ENCODE assay signal across 11 mouse cellular contexts in genomic region chr19:4153232-4153654, GRCm38 (mm10). TPM values are rescaled to one million over a fixed set of nuclear protein-coding genes. Genes with fewer than 3 reads are reported as not detected.
DNase-seq lines count a peak whose midpoint lies in the region; ATAC-seq and TF ChIP-seq lines count a peak whose summit lies in the region.
"Had no signal": no experiment of that assay in that cellular context is flagged by ENCODE, and none has a peak within 500 bp of the region (broad histone marks: within the 10 kb centered on the region; RNA-seq: fewer than 3 reads in every experiment).

Gene Ptprcap (plus strand): TSS chr19:4153604.

- H3K9me3 ChIP-seq in kidney, embryonic 14.5 days (ENCODE audit: control insufficient read depth, low read length): no peaks in the 10 kb centered on the region
- no peaks in the 10 kb centered on the region for H3K9me3 ChIP-seq in MEL (replicated peaks; ENCODE audit: insufficient read depth, low read length)
- no peaks in the 10 kb centered on the region for H3K9me3 ChIP-seq in liver, embryonic 13.5 days (replicated peaks)
- no peaks in the 10 kb centered on the region for H3K9me3 ChIP-seq in forebrain, postnatal 0 days (ENCODE audit: low read length)
- no peaks in the 10 kb centered on the region for H3K9me3 ChIP-seq in forebrain, embryonic 12.5 days

- no peak within 1 kb of the TSS for H3K4me2 ChIP-seq in kidney, embryonic 14.5 days (replicated peaks; ENCODE audit: low read depth, low read length)
- peak within 1 kb of the TSS; percentile 41; the same call in 1 of the 2 replicates for H3K4me2 ChIP-seq in liver, embryonic 13.5 days
- H3K4me2 ChIP-seq in forebrain, postnatal 0 days (ENCODE audit: low read depth): no peak within 1 kb of the TSS
- H3K4me2 ChIP-seq in forebrain, embryonic 12.5 days: no peak within 1 kb of the TSS

- no peak for TF ChIP-seq POLR2A in MEL (IDR thresholded peaks at IDR 0.05; ENCODE audit: control insufficient read depth in 1 of 2, insufficient read depth in 1 of 2, low read depth in 1 of 2, low read length in 2 of 2, poor library complexity in 1 of 2)

- H3K36me3 ChIP-seq in kidney, embryonic 14.5 days (ENCODE audit: control insufficient read depth, insufficient read depth, low read length): peaks cover 54% of the 10 kb centered on the region
- peaks cover 1 to 2% of the 10 kb centered on the region in 2 experiments; a peak in 2 of 4 replicates for H3K36me3 ChIP-seq in MEL (ENCODE audit: control insufficient read depth in 1 of 2, insufficient read depth in 2 of 2, low read length in 2 of 2)
- H3K36me3 ChIP-seq in liver, embryonic 13.5 days: peaks cover 68% of the 10 kb centered on the region
- peaks cover 42% of the 10 kb centered on the region for H3K36me3 ChIP-seq in forebrain, postnatal 0 days (ENCODE audit: insufficient read depth)
- peaks cover 62% of the 10 kb centered on the region for H3K36me3 ChIP-seq in forebrain, embryonic 12.5 days (replicated peaks)

- no peak for TF ChIP-seq CTCF in MEL (IDR thresholded peaks at IDR 0.05 in 2 of 3, conservative IDR thresholded peaks at IDR 0.05 in 1 of 3; ENCODE audit: control insufficient read depth in 1 of 3, insufficient read depth in 1 of 3, low read depth in 2 of 3, low read length in 3 of 3, poor library complexity in 1 of 3, severe bottlenecking in 1 of 3)
- TF ChIP-seq CTCF in forebrain, postnatal 0 days (IDR thresholded peaks at IDR 0.05; ENCODE audit: low read depth): no peak

- no peak for ATAC-seq in kidney, embryonic 14.5 days (ENCODE audit: low FRiP score, low TSS enrichment)
- no peak for ATAC-seq in liver, embryonic 13.5 days (ENCODE audit: low read depth)
- ATAC-seq in forebrain, postnatal 0 days: no peak
- no peak for ATAC-seq in forebrain, embryonic 12.5 days (ENCODE audit: low FRiP score)
- ATAC-seq: midbrain, embryonic 16.5 days; Patski had no signal

- H3K27me3 ChIP-seq in kidney, embryonic 14.5 days (ENCODE audit: control insufficient read depth, insufficient read depth, low read length): no peaks in the 10 kb centered on the region
- no peaks in the 10 kb centered on the region for H3K27me3 ChIP-seq in MEL (ENCODE audit: control insufficient read depth in 1 of 2, insufficient read depth in 2 of 2, low read length in 2 of 2)
- no peaks in the 10 kb centered on the region for H3K27me3 ChIP-seq in liver, embryonic 13.5 days
- H3K27me3 ChIP-seq in forebrain, postnatal 0 days (ENCODE audit: insufficient read depth, low read length): no peaks in the 10 kb centered on the region
- no peaks in the 10 kb centered on the region for H3K27me3 ChIP-seq in forebrain, embryonic 12.5 days
- H3K27me3 ChIP-seq: Patski had no signal

- peaks cover 15% of the 10 kb centered on the region for H3K79me2 ChIP-seq in MEL (ENCODE audit: control insufficient read depth, insufficient read depth, low read length, poor library complexity)

- no peak for TF ChIP-seq RAD21 in MEL (IDR thresholded peaks at IDR 0.05; ENCODE audit: low read depth, low read length)

- TF ChIP-seq EP300 in MEL (IDR thresholded peaks at IDR 0.05; ENCODE audit: low read depth in 1 of 2, low read length in 2 of 2): no peak

- no peak for DNase-seq in kidney, postnatal 4 days
- no peak for DNase-seq in MEL (ENCODE audit: low read depth, low spot score)
- DNase-seq in cerebellum, postnatal 10 days: peak; percentile 69 to 78
- no peak for DNase-seq in liver, embryonic 13.5 days
- no peak for DNase-seq in forebrain, postnatal 0 days
- DNase-seq in frontal cortex, postnatal 36 days (ENCODE audit: low spot score in 2 of 2): no peak
- DNase-seq: kidney, postnatal 36 days had no signal

- H3K4me1 ChIP-seq in kidney, embryonic 14.5 days (ENCODE audit: control insufficient read depth, insufficient read depth, low read length): peaks cover 12% of the 10 kb centered on the region; the same call in 1 of the 2 replicates
- peaks cover 4 to 16% of the 10 kb centered on the region in 2 experiments; a peak in 3 of 4 replicates for H3K4me1 ChIP-seq in MEL (ENCODE audit: control insufficient read depth in 1 of 2, insufficient read depth in 2 of 2, low read length in 2 of 2)
- H3K4me1 ChIP-seq in liver, embryonic 13.5 days (replicated peaks): peaks cover 66% of the 10 kb centered on the region
- H3K4me1 ChIP-seq in forebrain, postnatal 0 days (ENCODE audit: insufficient read depth): 0 out of 2 replicates have a peak, but pooled peaks cover 8% of the 10 kb centered on the region
- peaks cover 21% of the 10 kb centered on the region for H3K4me1 ChIP-seq in forebrain, embryonic 12.5 days

- WGBS in kidney, embryonic 14.5 days: 85% methylated on average over 11 of the region's 11 CpGs
- WGBS in liver, embryonic 13.5 days (ENCODE audit: insufficient replicate concordance): 78% methylated on average over 11 of the region's 11 CpGs
- WGBS in forebrain, postnatal 0 days: 76% methylated on average over 11 of the region's 11 CpGs
- 80% methylated on average over 11 of the region's 11 CpGs for WGBS in forebrain, embryonic 12.5 days

- peak within 1 kb of the TSS; percentile 13; the same call in 1 of the 2 replicates for H3K9ac ChIP-seq in kidney, embryonic 14.5 days (ENCODE audit: low read depth, low read length)
- no peak within 1 kb of the TSS for H3K9ac ChIP-seq in MEL (ENCODE audit: control insufficient read depth, low read depth, low read length, poor library complexity, severe bottlenecking)
- H3K9ac ChIP-seq in liver, embryonic 13.5 days: peak within 1 kb of the TSS; percentile 51
- H3K9ac ChIP-seq in forebrain, postnatal 0 days: no peak within 1 kb of the TSS
- no peak within 1 kb of the TSS for H3K9ac ChIP-seq in forebrain, embryonic 12.5 days

- H3K27ac ChIP-seq in kidney, embryonic 14.5 days (ENCODE audit: low read depth, low read length): no peak within 1 kb of the TSS
- peak within 1 kb of the TSS; percentile 43 for H3K27ac ChIP-seq in MEL (ENCODE audit: control insufficient read depth, low read depth, low read length)
- H3K27ac ChIP-seq in liver, embryonic 13.5 days: peak within 1 kb of the TSS; percentile 55; the same call in 1 of the 2 replicates
- H3K27ac ChIP-seq in forebrain, postnatal 0 days (ENCODE audit: low read depth, low read length): no peak within 1 kb of the TSS
- no peak within 1 kb of the TSS for H3K27ac ChIP-seq in forebrain, embryonic 12.5 days

- no peak within 1 kb of the TSS for H3K4me3 ChIP-seq in kidney, embryonic 14.5 days (ENCODE audit: low read length)
- H3K4me3 ChIP-seq in MEL (ENCODE audit: control insufficient read depth in 1 of 2, insufficient read depth in 1 of 2, low read depth in 2 of 2, low read length in 2 of 2): peak within 1 kb of the TSS in 1 of 2 experiments; percentile 47; a peak in 1 of 4 replicates
- peak within 1 kb of the TSS; percentile 33; the same call in 1 of the 2 replicates for H3K4me3 ChIP-seq in liver, embryonic 13.5 days (replicated peaks)
- H3K4me3 ChIP-seq in forebrain, postnatal 0 days (ENCODE audit: low read depth, low read length): no peak within 1 kb of the TSS
- no peak within 1 kb of the TSS for H3K4me3 ChIP-seq in forebrain, embryonic 12.5 days (replicated peaks)

TF ChIP-seq in MEL, 35 proteins besides CTCF, POLR2A, EP300 and RAD21:
- TF ChIP-seq ZNF384 (IDR thresholded peaks at IDR 0.05; ENCODE audit: low read depth, low read length) (no peak), E2F4 (IDR thresholded peaks at IDR 0.05; ENCODE audit: borderline replicate concordance, low read depth, low read length) (no peak), MAFK (IDR thresholded peaks at IDR 0.05; ENCODE audit: borderline replicate concordance, low read depth, low read length) (no peak), KAT2A (conservative IDR thresholded peaks at IDR 0.05; ENCODE audit: low read depth, low read length) (no peak), ZKSCAN1 (IDR thresholded peaks at IDR 0.05; ENCODE audit: low read depth, low read length) (no peak), JUND (IDR thresholded peaks at IDR 0.05; ENCODE audit: low read depth, low read length) (no peak), UBTF (IDR thresholded peaks at IDR 0.05; ENCODE audit: borderline replicate concordance, insufficient read depth, low read depth, low read length) (no peak), SMC3 (IDR thresholded peaks at IDR 0.05; ENCODE audit: low read depth, low read length) (no peak), SIN3A (IDR thresholded peaks at IDR 0.05; ENCODE audit: low read length) (no peak), USF1 (IDR thresholded peaks at IDR 0.05; ENCODE audit: low read depth, low read length) (no peak), CHD2 (IDR thresholded peaks at IDR 0.05; ENCODE audit: low read length) (no peak), ETS1 (IDR thresholded peaks at IDR 0.05; ENCODE audit: low read depth, low read length) (no peak), POLR2AphosphoS5 (IDR thresholded peaks at IDR 0.05; ENCODE audit: borderline replicate concordance, low read depth, low read length) (no peak), MYB (IDR thresholded peaks at IDR 0.05; ENCODE audit: low read depth, low read length) (no peak), TBP (IDR thresholded peaks at IDR 0.05; ENCODE audit: low read depth, low read length) (no peak)
TF ChIP-seq in MEL: peak in this region for 0.

RNA-seq across cellular contexts. Expression of gene Ptprcap, which starts in this region (rescaled TPM):
- 0.57 and 0.80 TPM in 2 replicates for polyA plus RNA-seq in kidney, embryonic 14.5 days (2014; fragmentation: Nextera tagmentation; extraction: Ambion mirVana)
- 75.7 and 80.3 TPM in 2 replicates for total RNA-seq in MEL (2012; rRNA removed)
- 10 to 100 TPM in 1 of 2 experiments, not detected in 1; 67.9 TPM for polyA plus RNA-seq in MEL (2012; ENCODE audit: insufficient read depth in 1 of 2, insufficient read length in 2 of 2, low read depth in 1 of 2, low replicate concordance in 2 of 2, missing spikeins in 1 of 2)
- polyA plus RNA-seq in liver, embryonic 13.5 days (2015; fragmentation: Nextera tagmentation; extraction: Ambion mirVana): 18.8 and 21.3 TPM in 2 replicates
- total RNA-seq in forebrain, postnatal 0 days (2014; rRNA removed): 0.77 and 1.2 TPM in 2 replicates
- 0.48 and 0.59 TPM in 2 replicates for polyA plus RNA-seq in forebrain, postnatal 0 days (2015; fragmentation: Nextera tagmentation; extraction: Ambion mirVana)
- polyA plus RNA-seq in forebrain, embryonic 12.5 days (2016; fragmentation: Nextera tagmentation; extraction: Ambion mirVana): 0.51 and 0.74 TPM in 2 replicates

Comparison
In these comparisons a context has a peak if more than half of its experiments do, and no peak if none do; other contexts are left out.
1. RNA of gene Ptprcap (total RNA-seq): 75.7 to 80.3 TPM in MEL; 0.77 to 1.2 TPM in forebrain, postnatal 0 days; every median in the first group is over 10 times any median in the second.
2. H3K27ac ChIP-seq: peak in MEL (single experiment) and liver, embryonic 13.5 days (single experiment); none in kidney, embryonic 14.5 days (single experiment), forebrain, postnatal 0 days (single experiment) and forebrain, embryonic 12.5 days (single experiment).
3. H3K9ac ChIP-seq: peak in kidney, embryonic 14.5 days (single experiment) and liver, embryonic 13.5 days (single experiment); none in MEL (single experiment), forebrain, postnatal 0 days (single experiment) and forebrain, embryonic 12.5 days (single experiment).
4. DNase-seq: peak in cerebellum, postnatal 10 days (2 of 2); none in kidney, postnatal 4 days (0 of 2), MEL (single experiment), liver, embryonic 13.5 days (single experiment), forebrain, postnatal 0 days (single experiment) and frontal cortex, postnatal 36 days (0 of 2).